Mouse (Mus musculus): Measurements from ENCODE around the gene Tab1. TPM values are rescaled to one million over a fixed set of nuclear protein-coding genes. Genes with fewer than 3 reads are reported as not detected.
A peak's percentile ranks its signal among the peaks of the same experiment; 100 is the strongest.
"Not testable (repeated sequence)": the region's sequence is repeated elsewhere in the genome, so short reads cannot be mapped to it uniquely, and the experiment has no call there.

Gene Tab1
- polyA plus RNA-seq, 1 experiment from 2014 or later: 32.2 TPM

DNA sequence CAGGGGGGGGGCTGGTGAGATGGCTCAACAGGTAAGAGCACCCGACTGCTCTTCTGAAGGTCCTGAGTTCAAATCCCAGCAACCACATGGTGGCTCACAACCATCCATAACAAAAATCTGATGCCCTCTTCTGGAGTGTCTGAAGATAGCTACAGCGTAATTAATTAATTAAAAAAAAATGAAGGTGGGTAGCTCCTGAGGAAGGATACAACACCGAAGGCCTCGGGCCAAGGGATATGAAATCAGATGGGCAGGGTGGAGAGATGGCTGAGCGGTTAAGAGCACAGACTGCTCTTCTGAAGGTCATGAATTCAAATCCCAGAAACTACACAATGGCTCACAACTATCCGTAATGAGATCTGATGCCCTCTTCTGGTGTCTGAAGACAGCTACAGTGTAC, 10.5 kb upstream of the Tab1 start:
- H3K4me3 ChIP-seq (ENCODE audit: low read depth, low read length); H3K36me3 ChIP-seq (ENCODE audit: control insufficient read depth, insufficient read depth, low read length); ATAC-seq (ENCODE audit: insufficient number of reproducible peaks, insufficient read depth, low FRiP score, low read depth); H3K27ac ChIP-seq (ENCODE audit: low read length); H3K27me3 ChIP-seq (ENCODE audit: control insufficient read depth, insufficient read depth, low read length); H3K4me1 ChIP-seq (ENCODE audit: control insufficient read depth, insufficient read depth, low read length); H3K9ac ChIP-seq (replicated peaks; ENCODE audit: low read depth, low read length); H3K9me3 ChIP-seq (ENCODE audit: control insufficient read depth, low read depth, low read length); H3K4me2 ChIP-seq (replicated peaks; ENCODE audit: low read depth, low read length): not testable (repeated sequence)
- WGBS: 91% methylated on average over 6 of the region's 6 CpGs

DNA sequence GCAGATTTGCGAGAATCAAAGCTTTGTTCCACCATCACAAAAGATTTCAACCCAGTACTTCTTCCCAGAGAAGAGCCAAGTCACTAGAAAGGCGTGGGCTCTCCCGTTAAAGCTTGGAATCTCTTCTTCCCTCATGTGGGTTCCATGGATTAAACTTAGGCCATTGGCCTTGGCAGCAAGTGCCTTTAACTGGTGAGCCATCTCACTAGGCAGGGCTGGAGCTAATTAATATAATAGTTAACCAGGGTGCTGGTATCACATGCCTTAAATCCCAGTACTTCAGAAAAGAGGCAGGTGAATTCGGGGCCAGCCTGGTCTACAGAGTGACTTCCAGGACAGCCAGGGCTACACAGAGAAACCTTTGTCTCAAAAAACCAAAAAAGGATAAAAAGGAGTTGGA, 8.3 kb upstream of the Tab1 start:
- 74% methylated on average over 4 of the region's 4 CpGs for WGBS
- Histone ChIP-seq H3K9ac (replicated peaks; ENCODE audit: low read depth, low read length) (no peak overlapping the region), H3K27ac (ENCODE audit: low read length) (no peak overlapping the region), H3K4me2 (replicated peaks; ENCODE audit: low read depth, low read length) (no peak overlapping the region), H3K27me3 (ENCODE audit: control insufficient read depth, insufficient read depth, low read length) (no peaks in the 10 kb centered on the region), H3K4me1 (ENCODE audit: control insufficient read depth, insufficient read depth, low read length) (no peaks in the 10 kb centered on the region), H3K36me3 (ENCODE audit: control insufficient read depth, insufficient read depth, low read length) (no peaks in the 10 kb centered on the region), H3K9me3 (ENCODE audit: control insufficient read depth, low read depth, low read length) (no peaks in the 10 kb centered on the region), H3K4me3 (ENCODE audit: low read depth, low read length) (no peak overlapping the region)
- no peak for ATAC-seq (ENCODE audit: insufficient number of reproducible peaks, insufficient read depth, low FRiP score, low read depth)

DNA sequence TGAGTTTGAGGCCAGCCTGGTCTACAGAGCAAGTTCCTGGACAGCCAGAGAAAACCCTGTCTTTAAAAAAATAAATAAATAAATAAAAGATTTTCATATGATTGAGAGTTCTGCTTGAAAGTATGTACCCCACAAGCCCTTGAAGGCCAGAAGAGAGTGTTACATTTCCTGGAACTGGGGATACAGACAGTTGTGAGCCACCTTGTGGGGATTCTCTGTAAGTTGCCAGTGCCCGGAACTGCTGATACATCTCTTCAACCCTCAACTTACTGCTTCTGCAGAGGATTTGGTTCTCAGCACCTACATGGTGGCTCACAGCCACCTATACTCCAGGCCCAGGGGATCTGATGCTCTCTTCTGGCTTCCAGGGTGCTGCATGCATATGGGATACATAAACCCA, 5.7 kb upstream of the Tab1 start:
- no peaks in the 10 kb centered on the region for H3K9me3 ChIP-seq (ENCODE audit: control insufficient read depth, low read depth, low read length)
- no peak overlapping the region for H3K4me2 ChIP-seq (replicated peaks; ENCODE audit: low read depth, low read length)
- no peak overlapping the region for H3K4me3 ChIP-seq (ENCODE audit: low read depth, low read length)
- no peak for ATAC-seq (ENCODE audit: insufficient number of reproducible peaks, insufficient read depth, low FRiP score, low read depth)
- H3K36me3 ChIP-seq (ENCODE audit: control insufficient read depth, insufficient read depth, low read length): no peaks in the 10 kb centered on the region
- no peak overlapping the region for H3K27ac ChIP-seq (ENCODE audit: low read length)
- H3K27me3 ChIP-seq (ENCODE audit: control insufficient read depth, insufficient read depth, low read length): no peaks in the 10 kb centered on the region
- WGBS: 69% methylated on average over 1 of the region's 1 CpGs
- H3K4me1 ChIP-seq (ENCODE audit: control insufficient read depth, insufficient read depth, low read length): no peaks in the 10 kb centered on the region
- H3K9ac ChIP-seq (replicated peaks; ENCODE audit: low read depth, low read length): no peak overlapping the region

DNA sequence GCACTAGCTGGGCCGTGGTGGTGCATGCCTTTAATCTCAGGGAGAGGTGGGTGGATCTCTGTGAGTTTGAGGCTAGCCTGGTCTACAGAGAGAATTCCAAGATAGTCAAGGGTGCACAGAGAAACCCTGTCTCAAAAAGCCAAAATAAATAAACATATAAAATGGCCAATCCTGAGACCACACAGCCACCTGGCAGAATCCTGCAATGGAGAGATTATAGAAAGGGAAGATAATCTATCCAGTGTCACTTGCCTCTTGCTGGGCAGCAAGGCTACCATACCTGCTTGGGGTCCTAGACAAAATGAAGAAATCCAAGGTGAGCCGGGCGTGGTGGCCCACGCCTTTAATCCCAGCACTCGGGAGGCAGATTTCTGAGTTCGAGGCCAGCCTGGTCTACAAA, 2.9 kb upstream of the Tab1 start:
- H3K27ac ChIP-seq (ENCODE audit: low read length): no peak overlapping the region
- WGBS: 89% methylated on average over 6 of the region's 6 CpGs
- H3K27me3 ChIP-seq (ENCODE audit: control insufficient read depth, insufficient read depth, low read length): no peaks in the 10 kb centered on the region

DNA sequence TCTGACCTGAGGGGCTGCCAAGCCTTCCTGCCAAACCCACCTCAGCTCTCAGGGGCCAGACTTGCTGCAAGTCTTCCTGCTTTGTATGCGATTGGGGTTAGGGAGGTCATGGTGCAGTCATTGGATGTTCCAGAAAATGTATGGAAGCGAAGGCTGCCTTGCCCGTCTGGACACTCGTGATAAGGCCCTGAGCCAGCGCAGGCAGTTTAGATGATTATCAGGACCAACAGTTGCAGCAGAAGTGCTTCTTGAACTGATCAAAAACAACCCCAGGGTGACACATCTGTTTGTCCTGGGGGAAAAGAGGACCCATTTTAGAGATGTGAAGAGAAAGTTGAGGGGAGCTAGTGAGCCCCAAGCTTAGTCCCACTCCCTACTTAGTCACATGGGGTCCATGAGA, 2.2 kb upstream of the Tab1 start:
- no peak for ATAC-seq (ENCODE audit: insufficient number of reproducible peaks, insufficient read depth, low FRiP score, low read depth)
- H3K4me2 ChIP-seq (replicated peaks; ENCODE audit: low read depth, low read length): no peak overlapping the region
- no peak overlapping the region for H3K27ac ChIP-seq (ENCODE audit: low read length)
- no peaks in the 10 kb centered on the region for H3K27me3 ChIP-seq (ENCODE audit: control insufficient read depth, insufficient read depth, low read length)
- H3K36me3 ChIP-seq (ENCODE audit: control insufficient read depth, insufficient read depth, low read length): no peaks in the 10 kb centered on the region
- H3K9me3 ChIP-seq (ENCODE audit: control insufficient read depth, low read depth, low read length): no peaks in the 10 kb centered on the region
- H3K9ac ChIP-seq (replicated peaks; ENCODE audit: low read depth, low read length): no peak overlapping the region
- WGBS: 75% methylated on average over 5 of the region's 5 CpGs
- peaks cover 13% of the 10 kb centered on the region for H3K4me1 ChIP-seq (ENCODE audit: control insufficient read depth, insufficient read depth, low read length)
- no peak overlapping the region for H3K4me3 ChIP-seq (ENCODE audit: low read depth, low read length)

More for the DNA sequence above, 2.9 kb upstream of the Tab1 start:
- no peak overlapping the region for H3K4me3 ChIP-seq (ENCODE audit: low read depth, low read length)
- peaks cover 11% of the 10 kb centered on the region for H3K4me1 ChIP-seq (ENCODE audit: control insufficient read depth, insufficient read depth, low read length)
- no peak overlapping the region for H3K9ac ChIP-seq (replicated peaks; ENCODE audit: low read depth, low read length)
- no peak for ATAC-seq (ENCODE audit: insufficient number of reproducible peaks, insufficient read depth, low FRiP score, low read depth)
- H3K36me3 ChIP-seq (ENCODE audit: control insufficient read depth, insufficient read depth, low read length): no peaks in the 10 kb centered on the region
- no peaks in the 10 kb centered on the region for H3K9me3 ChIP-seq (ENCODE audit: control insufficient read depth, low read depth, low read length)
- H3K4me2 ChIP-seq (replicated peaks; ENCODE audit: low read depth, low read length): no peak overlapping the region

DNA sequence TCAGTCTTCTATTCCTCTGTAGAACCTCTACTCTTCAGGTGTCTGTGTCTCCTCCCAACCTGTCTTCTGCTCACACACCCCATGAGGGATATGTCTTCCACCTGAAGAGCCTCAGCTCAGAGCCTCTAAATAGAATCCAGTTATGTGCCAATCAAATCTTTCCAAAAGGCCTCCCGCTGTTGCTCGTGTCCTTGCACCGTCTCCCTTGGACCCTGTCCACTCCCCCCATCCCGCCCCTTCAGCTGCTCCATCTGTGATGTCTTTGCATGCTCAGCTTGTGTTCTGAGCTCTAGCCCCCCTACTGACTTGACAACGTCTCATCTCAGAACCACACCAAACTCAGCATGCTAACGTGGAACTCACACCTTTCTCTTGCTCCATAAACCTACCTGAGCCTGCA, 1.5 kb upstream of the Tab1 start:
- H3K4me1 ChIP-seq (ENCODE audit: control insufficient read depth, insufficient read depth, low read length): peaks cover 19% of the 10 kb centered on the region
- H3K9me3 ChIP-seq (ENCODE audit: control insufficient read depth, low read depth, low read length): no peaks in the 10 kb centered on the region
- H3K27me3 ChIP-seq (ENCODE audit: control insufficient read depth, insufficient read depth, low read length): no peaks in the 10 kb centered on the region
- ATAC-seq (ENCODE audit: insufficient number of reproducible peaks, insufficient read depth, low FRiP score, low read depth): no peak
- no peak overlapping the region for H3K4me3 ChIP-seq (ENCODE audit: low read depth, low read length)
- no peak overlapping the region for H3K27ac ChIP-seq (ENCODE audit: low read length)
- WGBS: 83% methylated on average over 6 of the region's 6 CpGs
- no peak overlapping the region for H3K9ac ChIP-seq (replicated peaks; ENCODE audit: low read depth, low read length)
- no peaks in the 10 kb centered on the region for H3K36me3 ChIP-seq (ENCODE audit: control insufficient read depth, insufficient read depth, low read length)
- no peak overlapping the region for H3K4me2 ChIP-seq (replicated peaks; ENCODE audit: low read depth, low read length)

DNA sequence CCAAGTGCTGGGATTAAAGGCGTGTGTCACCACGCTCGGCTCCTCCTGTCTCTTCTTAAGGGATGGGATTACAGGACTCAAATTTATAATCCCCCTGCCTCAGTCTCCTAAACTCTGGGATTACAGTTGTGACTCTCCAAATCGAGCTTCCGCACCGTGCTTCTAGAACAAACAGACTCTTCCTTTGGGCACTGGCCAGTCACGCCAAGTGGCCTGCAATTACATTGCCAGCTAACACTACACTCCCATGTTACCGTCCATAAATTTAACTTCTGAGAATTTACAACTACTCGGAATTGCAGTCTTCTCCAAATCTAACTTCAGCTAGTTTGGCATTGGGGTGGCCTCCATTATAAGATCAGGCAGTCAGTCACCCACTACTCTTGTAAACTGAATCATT, 475 bp upstream of the Tab1 start:
- peak overlapping the region; percentile 99; the same call in 1 of the 2 replicates for H3K27ac ChIP-seq (ENCODE audit: low read length)

DNA sequence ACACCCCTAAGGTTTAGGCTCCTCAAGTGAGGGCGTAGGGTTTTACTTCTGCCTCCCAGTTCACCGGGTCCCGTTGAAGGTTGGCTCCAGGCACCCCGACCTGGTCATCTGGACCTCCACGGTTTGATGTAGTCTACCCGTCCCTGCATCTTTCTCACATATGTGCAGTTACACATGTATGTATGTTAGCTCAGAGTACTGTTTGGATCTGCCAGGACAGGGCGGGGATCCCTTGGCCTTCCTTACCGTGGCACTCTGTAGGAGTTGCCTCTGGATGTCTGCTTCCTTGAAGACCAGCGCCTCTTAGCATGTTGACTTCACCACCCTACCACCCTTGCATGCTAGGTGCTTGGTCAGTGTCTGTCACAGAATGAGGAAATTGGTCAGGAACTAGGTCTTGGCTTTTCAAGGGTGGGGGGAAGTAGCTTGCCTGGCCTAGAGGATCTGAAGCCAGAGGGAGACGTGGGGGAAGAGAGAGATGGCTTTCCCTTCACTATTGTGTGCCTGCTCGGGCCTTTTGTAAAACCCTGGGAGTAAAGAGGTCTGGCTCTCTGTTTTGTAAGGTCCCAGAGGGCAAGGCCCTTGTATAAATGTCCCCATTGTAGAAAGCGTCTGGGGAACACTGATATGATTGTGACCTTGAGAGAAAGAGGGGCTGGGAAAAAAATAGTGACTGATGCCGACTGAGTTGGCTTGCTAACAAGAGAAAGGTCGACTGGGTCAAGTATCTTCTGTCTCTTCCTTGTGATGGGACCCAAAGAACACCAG, 939 bp downstream of the Tab1 start:
- ATAC-seq (ENCODE audit: insufficient number of reproducible peaks, insufficient read depth, low FRiP score, low read depth): peak; percentile 19; the same call in 1 of the 2 replicates

More for the DNA sequence above, 475 bp upstream of the Tab1 start:
- peaks cover 23% of the 10 kb centered on the region for H3K4me1 ChIP-seq (ENCODE audit: control insufficient read depth, insufficient read depth, low read length)
- no peaks in the 10 kb centered on the region for H3K36me3 ChIP-seq (ENCODE audit: control insufficient read depth, insufficient read depth, low read length)
- ATAC-seq (ENCODE audit: insufficient number of reproducible peaks, insufficient read depth, low FRiP score, low read depth): no peak
- peak overlapping the region; percentile 68 for H3K4me3 ChIP-seq (ENCODE audit: low read depth, low read length)
- H3K9ac ChIP-seq (replicated peaks; ENCODE audit: low read depth, low read length): peak overlapping the region; percentile 85
- WGBS: 81% methylated on average over 9 of the region's 9 CpGs
- no peaks in the 10 kb centered on the region for H3K27me3 ChIP-seq (ENCODE audit: control insufficient read depth, insufficient read depth, low read length)
- H3K9me3 ChIP-seq (ENCODE audit: control insufficient read depth, low read depth, low read length): no peaks in the 10 kb centered on the region
- H3K4me2 ChIP-seq (replicated peaks; ENCODE audit: low read depth, low read length): peak overlapping the region; percentile 92

More for the DNA sequence above, 939 bp downstream of the Tab1 start:
- peak overlapping the region; percentile 68 for H3K4me3 ChIP-seq (ENCODE audit: low read depth, low read length)
- H3K9me3 ChIP-seq (ENCODE audit: control insufficient read depth, low read depth, low read length): no peaks in the 10 kb centered on the region
- H3K27ac ChIP-seq (ENCODE audit: low read length): peak overlapping the region; percentile 99
- H3K36me3 ChIP-seq (ENCODE audit: control insufficient read depth, insufficient read depth, low read length): peaks cover 3% of the 10 kb centered on the region; the same call in 1 of the 2 replicates
- peaks cover 30% of the 10 kb centered on the region for H3K4me1 ChIP-seq (ENCODE audit: control insufficient read depth, insufficient read depth, low read length)
- peak overlapping the region; percentile 85 for H3K9ac ChIP-seq (replicated peaks; ENCODE audit: low read depth, low read length)
- H3K27me3 ChIP-seq (ENCODE audit: control insufficient read depth, insufficient read depth, low read length): no peaks in the 10 kb centered on the region
- WGBS: 10% methylated on average over 14 of the region's 14 CpGs
- peak overlapping the region; percentile 92 for H3K4me2 ChIP-seq (replicated peaks; ENCODE audit: low read depth, low read length)

Measured in stomach, embryonic 14.5 days (tissue).